Mouse (Mus musculus) heart, postnatal 4 days (tissue): ENCODE results near the gene Tfcp2. TPM values are rescaled to one million over a fixed set of nuclear protein-coding genes. Genes with fewer than 3 reads are reported as not detected.

Experiments used
- total RNA-seq, 2 experiments: library from RNA; stranded (reverse); gene quantifications; 2 replicates each; pipeline ENCODE4 v1.2.3; 2021

The Tfcp2 gene
- total RNA-seq, 2 experiments from 2014 or later, result 14.4 to 14.6 TPM

Other genes starting within 250 kb of the Tfcp2 start
- 10 to 100 TPM in 1 of 2 experiments, 1 to 10 TPM in 1; 8.8 to 13.1 TPM for gene Mettl7a1, start 247.9 kb downstream of the Tfcp2 start, total RNA-seq
- not detected for gene Mettl7a3, start 217.1 kb downstream of the Tfcp2 start, total RNA-seq
- gene Methig1, start 198.9 kb downstream of the Tfcp2 start, total RNA-seq, result not detected
- under 1 TPM in 1 of 2 experiments, not detected in 1; 0.27 TPM for gene Mettl7a2, start 198.8 kb downstream of the Tfcp2 start, total RNA-seq
- not detected for gene Higd1c, start 187.5 kb downstream of the Tfcp2 start, total RNA-seq
- gene Gm5475, start 129.9 kb downstream of the Tfcp2 start, total RNA-seq, result not detected
- gene Slc11a2, start 126.9 kb downstream of the Tfcp2 start, total RNA-seq, result 10 to 100 TPM; 40.4 to 43.9 TPM
- gene Letmd1, start 83.0 kb downstream of the Tfcp2 start, total RNA-seq, result 10 to 100 TPM; 15.3 to 15.8 TPM
- 1 to 10 TPM; 5.9 to 6.5 TPM for gene Csrnp2, start 56.5 kb downstream of the Tfcp2 start, total RNA-seq
- 10 to 100 TPM; 26.3 to 29.3 TPM for gene Pou6f1, start 48.0 kb upstream of the Tfcp2 start, total RNA-seq
- 100 to 1,000 TPM; 147 to 155 TPM for gene Dazap2, start 63.3 kb upstream of the Tfcp2 start, total RNA-seq
- gene Smagp, start 84.9 kb upstream of the Tfcp2 start, total RNA-seq, result 10 to 100 TPM; 21.6 to 22.6 TPM
- 1 to 10 TPM; 1.6 to 2.0 TPM for gene Bin2, start 117.5 kb upstream of the Tfcp2 start, total RNA-seq
- gene Cela1, start 135.9 kb upstream of the Tfcp2 start, total RNA-seq, result not detected
- gene Galnt6, start 177.4 kb upstream of the Tfcp2 start, total RNA-seq, result 1 to 10 TPM; 1.3 to 1.6 TPM
- 1 to 10 TPM; 2.4 to 2.5 TPM for gene Slc4a8, start 209.7 kb upstream of the Tfcp2 start, total RNA-seq